Mouse (Mus musculus) stomach, postnatal 0 days (tissue): ENCODE data around the gene 2200002D01Rik. TPM values are rescaled to one million over a fixed set of nuclear protein-coding genes. Genes with fewer than 3 reads are reported as not detected.

Experiments
- ATAC-seq: fragments of 200-750 bp; cut with Nextera tagmentation; 2 replicates; pipeline ENCODE4 v1.8.0; 2017; ENCODE audit not compliant: low FRiP score, low TSS enrichment
- DNase-seq: peaks from one replicate; pipeline ENCODE4 v3.0.0-alpha.2; 2016; ENCODE audit warnings: low spot score
- H3K27ac ChIP-seq: fragments of 300-500 bp; sonication (generic); replicated peaks from 2 replicates; pipeline ENCODE4 v1.5.1; 2014; ENCODE audit warnings: mild to moderate bottlenecking, control low read depth
- H3K27me3 ChIP-seq: fragments of 300-500 bp; sonication (generic); 2 replicates; pipeline ENCODE4 v1.6.1; 2014; ENCODE audit warnings: low read length; ENCODE audit not compliant: control insufficient read depth, insufficient read depth
- H3K36me3 ChIP-seq: fragments of 300-500 bp; sonication (generic); 2 replicates; pipeline ENCODE4 v1.6.1; 2014; ENCODE audit warnings: low read length, mixed read lengths; ENCODE audit not compliant: control insufficient read depth, insufficient read depth
- H3K4me1 ChIP-seq: fragments of 300-500 bp; sonication (generic); replicated peaks from 2 replicates; pipeline ENCODE4 v1.6.1; 2014; ENCODE audit warnings: antibody characterized with exemption; ENCODE audit not compliant: control insufficient read depth, insufficient read depth
- H3K4me2 ChIP-seq: fragments of 300-500 bp; sonication (generic); replicated peaks from 2 replicates; pipeline ENCODE4 v1.6.1; 2014; ENCODE audit warnings: low read depth, mild to moderate bottlenecking, control low read depth, moderate library complexity
- H3K4me3 ChIP-seq: fragments of 300-500 bp; sonication (generic); 2 replicates; pipeline ENCODE4 v1.5.1; 2014; ENCODE audit warnings: low read depth, low read length, control low read depth
- H3K9ac ChIP-seq: fragments of 300-500 bp; sonication (generic); 2 replicates; pipeline ENCODE4 v1.6.1; 2014; ENCODE audit warnings: mild to moderate bottlenecking, low read length, control low read depth, mixed read lengths
- H3K9me3 ChIP-seq: fragments of 300-500 bp; sonication (generic); 2 replicates; pipeline ENCODE4 v1.6.1; 2016; ENCODE audit warnings: low read length; ENCODE audit not compliant: control insufficient read depth
- CTCF ChIP-seq: IDR thresholded peaks from 2 replicates; pipeline ENCODE4 v1.5.1; 2016; ENCODE audit warnings: antibody characterized with exemption, low read depth, mild to moderate bottlenecking, moderate library complexity
- EP300 ChIP-seq: optimal IDR thresholded peaks from 2 replicates; pipeline ENCODE3; 2016; ENCODE audit warnings: antibody characterized with exemption
- WGBS: fragments of 180-500 bp; shearing (Covaris S2); extraction: QIAGEN DNeasy Blood & Tissue Kit; methylation state at CpG from one replicate; pipeline ENCODE4 v1.1.7; 2014; 5-methylcytosine and 5-hydroxymethylcytosine counted together
- polyA plus RNA-seq: library from polyadenylated mRNA; unstranded; fragments of >200 nt; fragmentation: Nextera tagmentation; extraction: Ambion mirVana; gene quantifications from 2 replicates; pipeline ENCODE4 v1.2.1, GENCODE M21; 2015

The 2200002D01Rik gene
- polyA plus RNA-seq, 1 experiment from 2014 or later, result 201 TPM

DNA sequence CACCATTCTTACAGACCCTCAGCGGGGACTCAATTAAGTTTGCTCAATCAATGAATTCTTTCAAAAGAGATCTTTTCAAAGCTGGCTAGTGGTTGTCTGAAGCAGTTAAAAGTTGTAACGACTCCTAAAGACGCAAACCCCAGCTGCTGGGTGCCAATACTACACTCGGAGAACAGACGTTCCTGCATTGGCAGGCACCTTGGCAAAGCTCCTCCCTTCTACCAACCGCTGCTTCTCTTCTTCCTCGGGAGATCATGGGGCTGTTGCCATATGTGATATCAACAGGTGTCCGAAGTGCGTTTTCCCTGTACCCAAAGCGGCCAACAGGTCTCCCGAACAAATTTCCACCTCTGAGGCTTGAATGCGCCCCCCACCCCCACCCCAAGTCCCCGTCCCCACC, 32.5 kb upstream of the 2200002D01Rik start:
- H3K9ac ChIP-seq, result peak overlapping the region; percentile 90
- H3K36me3 ChIP-seq, result no peaks in the 10 kb centered on the region
- no peak for TF ChIP-seq CTCF
- no peak for TF ChIP-seq EP300
- 15% methylated on average over 13 of the region's 13 CpGs for WGBS
- peak overlapping the region; percentile 97 for H3K27ac ChIP-seq
- 0 out of 2 replicates have a peak, but pooled peaks cover 2% of the 10 kb centered on the region for H3K27me3 ChIP-seq
- H3K9me3 ChIP-seq, result no peaks in the 10 kb centered on the region
- H3K4me1 ChIP-seq, result no peaks in the 10 kb centered on the region; the same call in 1 of the 2 replicates
- peak overlapping the region; percentile 86 for H3K4me2 ChIP-seq
- peak; percentile 9; the same call in 1 of the 2 replicates for ATAC-seq
- no peak for DNase-seq
- H3K4me3 ChIP-seq, result peak overlapping the region; percentile 65

GRCm38 (mm10) chr7:29279924-29280323, 31.7 kb upstream of the 2200002D01Rik start:
- Histone ChIP-seq H3K27ac (peak overlapping the region; percentile 97), H3K4me3 (peak overlapping the region; percentile 65), H3K36me3 (no peaks in the 10 kb centered on the region), H3K9me3 (no peaks in the 10 kb centered on the region), H3K4me1 (no peaks in the 10 kb centered on the region; the same call in 1 of the 2 replicates), H3K9ac (no peak overlapping the region), H3K27me3 (0 out of 2 replicates have a peak, but pooled peaks cover 2% of the 10 kb centered on the region), H3K4me2 (peak overlapping the region; percentile 86)
- ATAC-seq, result peak; percentile 10; the same call in 1 of the 2 replicates
- DNase-seq, result peak; percentile 63
- 42% methylated on average over 8 of the region's 8 CpGs for WGBS
- no peak for TF ChIP-seq CTCF
- no peak for TF ChIP-seq EP300

DNA sequence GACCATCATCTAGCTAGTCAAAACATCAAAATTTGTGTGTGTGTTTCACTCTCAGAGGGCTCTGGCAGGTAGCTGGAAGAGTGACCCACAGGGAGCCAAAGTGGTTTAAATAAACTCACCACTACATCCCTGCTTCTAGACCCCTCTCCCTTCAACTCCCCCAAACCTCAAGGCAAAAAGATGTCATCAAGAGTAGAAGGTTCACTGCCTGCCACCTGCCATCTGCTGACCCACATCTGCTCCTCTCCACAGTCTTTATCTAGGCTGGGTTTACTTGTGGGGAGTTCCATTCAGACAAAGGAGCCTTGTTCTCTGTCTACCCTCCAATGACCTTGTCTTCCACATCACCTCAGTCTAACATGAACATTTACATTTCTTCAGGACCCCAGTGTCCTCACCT, 31.0 kb upstream of the 2200002D01Rik start:
- H3K27me3 ChIP-seq, result 0 out of 2 replicates have a peak, but pooled peaks cover 2% of the 10 kb centered on the region
- TF ChIP-seq CTCF (no peak), EP300 (no peak)
- no peaks in the 10 kb centered on the region for H3K36me3 ChIP-seq
- H3K9ac ChIP-seq, result no peak overlapping the region
- DNase-seq (no peak), ATAC-seq (no peak)
- no peaks in the 10 kb centered on the region; the same call in 1 of the 2 replicates for H3K4me1 ChIP-seq
- no peaks in the 10 kb centered on the region for H3K9me3 ChIP-seq
- no peak overlapping the region for H3K4me3 ChIP-seq
- H3K4me2 ChIP-seq, result peak overlapping the region; percentile 86
- no peak overlapping the region for H3K27ac ChIP-seq

DNA sequence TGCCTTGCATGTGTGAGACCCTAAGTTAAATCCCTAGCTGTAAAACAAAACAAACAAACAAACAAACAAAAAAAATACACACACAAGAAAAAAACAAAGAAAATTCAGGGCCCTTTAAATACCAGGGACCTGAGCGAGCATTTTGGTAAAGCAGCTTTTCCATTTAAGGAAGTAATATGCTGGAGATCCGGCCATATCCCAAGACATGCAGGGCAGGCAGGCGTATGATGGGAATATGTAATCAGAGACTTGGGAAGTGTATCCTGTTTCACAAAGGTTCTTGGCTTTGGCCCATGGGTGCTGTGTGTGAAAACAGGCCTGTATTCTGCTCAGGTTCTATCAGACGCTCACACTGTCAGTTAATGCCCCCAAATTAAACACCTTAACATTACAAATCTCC, 29.2 kb upstream of the 2200002D01Rik start:
- H3K4me2 ChIP-seq, result no peak overlapping the region
- no peaks in the 10 kb centered on the region for H3K9me3 ChIP-seq
- no peak overlapping the region for H3K4me3 ChIP-seq
- 62% methylated on average over 4 of the region's 4 CpGs for WGBS
- no peak for ATAC-seq
- TF ChIP-seq EP300 (no peak), CTCF (no peak)
- no peaks in the 10 kb centered on the region; the same call in 1 of the 2 replicates for H3K4me1 ChIP-seq
- DNase-seq, result no peak
- H3K36me3 ChIP-seq, result no peaks in the 10 kb centered on the region
- no peak overlapping the region for H3K9ac ChIP-seq
- no peak overlapping the region for H3K27ac ChIP-seq
- 0 out of 2 replicates have a peak, but pooled peaks cover 2% of the 10 kb centered on the region for H3K27me3 ChIP-seq

DNA sequence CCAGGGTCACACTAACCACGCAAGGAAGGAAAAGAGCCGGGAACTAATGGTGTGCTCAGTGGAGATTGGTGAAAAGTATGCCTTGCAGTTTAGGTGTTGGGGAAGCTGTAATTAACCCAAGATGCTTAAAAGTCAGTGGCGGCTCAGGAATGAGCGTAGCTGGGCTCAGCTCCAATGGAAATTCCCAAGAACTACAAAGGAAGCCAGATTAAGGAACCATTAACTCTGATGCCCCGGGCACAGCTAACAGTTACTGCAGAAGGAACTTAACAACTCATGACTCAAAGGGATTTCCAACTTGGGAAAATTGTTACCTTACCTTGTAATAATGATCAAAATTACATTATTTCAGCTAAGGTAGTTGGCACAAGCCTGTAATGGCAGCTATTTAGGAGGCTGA, 28.4 kb upstream of the 2200002D01Rik start:
- Histone ChIP-seq H3K9me3 (no peaks in the 10 kb centered on the region), H3K4me1 (peaks cover 5% of the 10 kb centered on the region), H3K27me3 (0 out of 2 replicates have a peak, but pooled peaks cover 2% of the 10 kb centered on the region), H3K4me2 (no peak overlapping the region), H3K9ac (no peak overlapping the region), H3K27ac (no peak overlapping the region), H3K36me3 (no peaks in the 10 kb centered on the region), H3K4me3 (no peak overlapping the region)
- DNase-seq (no peak), ATAC-seq (no peak)
- no peak for TF ChIP-seq CTCF
- TF ChIP-seq EP300, result no peak
- 49% methylated on average over 5 of the region's 5 CpGs for WGBS

GRCm38 (mm10) chr7:29271687-29272465, 23.6 kb upstream of the 2200002D01Rik start:
- Histone ChIP-seq H3K36me3 (no peaks in the 10 kb centered on the region), H3K27ac (peak overlapping the region; percentile 63), H3K4me3 (no peak overlapping the region), H3K27me3 (no peaks in the 10 kb centered on the region), H3K9me3 (no peaks in the 10 kb centered on the region), H3K4me1 (peaks cover 10% of the 10 kb centered on the region), H3K4me2 (no peak overlapping the region), H3K9ac (no peak overlapping the region)
- ATAC-seq (no peak), DNase-seq (no peak)
- WGBS, result 48% methylated on average over 8 of the region's 8 CpGs
- no peak for TF ChIP-seq EP300
- no peak for TF ChIP-seq CTCF
